Mouse (Mus musculus) hindbrain, embryonic 15.5 days (tissue): ENCODE measurements at regions not wholly inside any gene's neighbourhood (a gene's known extent, or its start where the extent isn't known, plus 50 kb on each side); places are given as distances from the start of the nearest gene placed in this dataset.

Experiments used
- ATAC-seq: fragments of 200-750 bp; cut with Nextera tagmentation; 2 replicates; pipeline ENCODE4 v1.8.0; 2017; ENCODE audit warnings: low read depth, moderate number of reproducible peaks, moderate TSS enrichment; ENCODE audit not compliant: low FRiP score
- H3K27ac ChIP-seq: fragments of 300-500 bp; sonication (generic); replicated peaks from 2 replicates; pipeline ENCODE4 v1.5.1; 2015; ENCODE audit warnings: mild to moderate bottlenecking, inconsistent platforms
- H3K27me3 ChIP-seq: fragments of 300-500 bp; sonication (generic); 2 replicates; pipeline ENCODE4 v1.6.1; 2015; ENCODE audit warnings: control low read depth, inconsistent platforms
- H3K36me3 ChIP-seq: fragments of 300-500 bp; sonication (generic); 2 replicates; pipeline ENCODE4 v1.6.1; 2015; ENCODE audit warnings: control low read depth, inconsistent platforms
- H3K4me1 ChIP-seq: fragments of 300-500 bp; sonication (generic); replicated peaks from 2 replicates; pipeline ENCODE4 v1.6.1; 2015; ENCODE audit warnings: control low read depth, inconsistent platforms
- H3K4me2 ChIP-seq: fragments of 300-500 bp; sonication (generic); 2 replicates; pipeline ENCODE4 v1.6.1; 2015; ENCODE audit warnings: moderate library complexity, mild to moderate bottlenecking, inconsistent platforms
- H3K4me3 ChIP-seq: fragments of 300-500 bp; sonication (generic); 2 replicates; pipeline ENCODE4 v1.5.1; 2015; ENCODE audit warnings: mild to moderate bottlenecking, inconsistent platforms
- H3K9ac ChIP-seq: fragments of 300-500 bp; sonication (generic); 2 replicates; pipeline ENCODE4 v1.6.1; 2015; ENCODE audit warnings: inconsistent platforms
- H3K9me3 ChIP-seq: fragments of 300-500 bp; sonication (generic); 2 replicates; pipeline ENCODE4 v1.6.1; 2016; ENCODE audit warnings: control low read depth, inconsistent platforms
- whole genome bisulfite sequencing: fragments of 180-500 bp; shearing (Covaris S2); methylation state at CpG from one replicate; pipeline ENCODE4 v1.1.7; 2015; 5-methylcytosine and 5-hydroxymethylcytosine counted together

DNA sequence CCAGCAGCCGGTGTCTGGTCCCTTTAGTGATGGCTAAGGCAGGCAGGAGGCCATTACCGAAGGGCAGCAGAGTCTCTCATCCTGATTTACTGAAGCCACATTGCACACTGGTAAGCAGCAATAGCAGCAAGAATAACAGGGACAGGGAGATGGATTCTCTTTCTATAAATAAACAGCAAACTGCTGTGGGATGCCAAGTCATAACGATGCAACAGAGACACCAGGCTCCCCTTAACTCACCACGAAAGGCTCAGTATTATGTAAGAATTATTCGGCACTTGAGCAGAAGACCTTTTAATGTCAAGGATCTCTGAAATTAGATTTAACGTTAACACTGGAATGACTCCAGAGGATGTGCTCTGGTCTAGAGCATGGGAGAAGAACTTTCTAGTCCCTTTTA lies 202.1 kb downstream of the Ddx10 start:
- H3K4me1 ChIP-seq: no peaks in the 10 kb centered on the region
- H3K4me3 ChIP-seq: no peak overlapping the region
- ATAC-seq: no peak
- H3K36me3 ChIP-seq: no peaks in the 10 kb centered on the region
- no peak overlapping the region for H3K27ac ChIP-seq
- no peaks in the 10 kb centered on the region for H3K27me3 ChIP-seq
- no peak overlapping the region for H3K9ac ChIP-seq
- 74% methylated on average over 6 of the region's 6 CpGs for WGBS
- H3K4me2 ChIP-seq: no peak overlapping the region
- H3K9me3 ChIP-seq: no peaks in the 10 kb centered on the region

DNA sequence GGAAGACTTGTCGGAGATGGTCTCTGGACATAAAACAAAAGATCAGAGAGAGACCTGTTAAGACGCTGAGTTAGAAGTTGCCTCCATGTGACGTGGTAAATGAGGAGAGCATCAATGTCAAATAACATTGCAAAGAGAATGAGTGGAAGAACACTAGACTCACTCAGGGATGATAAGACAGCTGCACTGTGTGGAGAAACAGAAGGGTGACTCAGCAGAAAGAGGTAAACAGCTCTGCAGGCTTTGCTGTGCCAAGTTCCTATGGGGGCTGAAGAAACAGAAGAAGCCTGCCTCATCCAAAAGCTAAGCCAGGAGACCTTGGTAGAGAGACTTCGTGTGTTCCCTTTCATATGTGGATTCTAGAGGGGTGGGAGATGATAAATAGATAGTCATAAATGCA lies 214.1 kb downstream of the Ddx10 start:
- 84% methylated on average over 4 of the region's 4 CpGs for WGBS
- no peak for ATAC-seq
- H3K36me3 ChIP-seq: no peaks in the 10 kb centered on the region

DNA sequence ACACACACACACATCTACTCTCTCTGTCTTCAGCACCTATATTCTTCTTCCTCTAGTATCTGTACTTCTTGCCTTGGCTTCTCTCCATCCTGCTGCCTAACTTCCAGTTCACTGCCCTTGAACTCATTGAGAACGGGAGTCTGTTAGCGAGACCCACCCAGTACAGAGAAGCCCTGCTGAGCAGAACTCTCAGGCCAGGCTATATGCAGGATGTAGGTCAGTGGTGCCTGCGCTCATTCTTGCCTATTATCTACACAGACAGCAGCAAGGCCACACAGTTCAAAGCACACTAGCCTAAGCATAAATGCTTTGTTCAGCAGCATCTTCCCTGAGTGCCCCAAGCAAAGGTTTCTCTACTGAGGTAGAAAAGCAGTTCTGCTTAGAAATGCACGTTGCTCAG lies 225.8 kb downstream of the Ddx10 start:
- Histone ChIP-seq H3K9me3 (no peaks in the 10 kb centered on the region), H3K36me3 (no peaks in the 10 kb centered on the region), H3K9ac (no peak overlapping the region), H3K4me1 (no peaks in the 10 kb centered on the region), H3K4me2 (no peak overlapping the region), H3K27me3 (no peaks in the 10 kb centered on the region), H3K4me3 (no peak overlapping the region), H3K27ac (no peak overlapping the region)
- ATAC-seq: no peak
- 73% methylated on average over 4 of the region's 4 CpGs for WGBS

More for the DNA sequence above, 214.1 kb downstream of the Ddx10 start:
- Histone ChIP-seq H3K9ac (no peak overlapping the region), H3K4me3 (no peak overlapping the region), H3K27me3 (no peaks in the 10 kb centered on the region), H3K4me2 (no peak overlapping the region), H3K9me3 (no peaks in the 10 kb centered on the region), H3K27ac (no peak overlapping the region), H3K4me1 (no peaks in the 10 kb centered on the region)

DNA sequence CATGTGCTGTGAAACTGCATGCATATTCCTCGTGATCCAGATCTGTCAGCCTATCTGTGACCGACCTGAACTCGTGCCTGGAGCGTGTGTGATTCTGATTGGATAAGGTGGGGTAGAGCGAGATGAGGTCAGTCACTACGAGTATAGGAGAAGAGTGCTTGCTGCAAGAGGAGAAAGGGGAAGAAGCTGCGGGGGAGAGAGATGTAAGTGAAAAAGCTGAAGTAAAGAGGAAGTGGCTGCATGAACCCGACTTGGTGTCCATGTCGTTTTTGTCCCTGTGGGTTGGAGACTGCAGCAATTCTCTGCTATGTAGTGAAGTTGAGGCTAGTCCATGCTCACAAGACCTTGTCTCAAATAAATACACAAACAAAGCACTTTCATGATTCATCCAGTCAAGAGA lies 237.1 kb downstream of the Ddx10 start:
- Histone ChIP-seq H3K27ac (no peak overlapping the region), H3K36me3 (no peaks in the 10 kb centered on the region), H3K9me3 (no peaks in the 10 kb centered on the region; the same call in 1 of the 2 replicates), H3K4me1 (no peaks in the 10 kb centered on the region), H3K4me2 (no peak overlapping the region), H3K4me3 (no peak overlapping the region), H3K27me3 (no peaks in the 10 kb centered on the region), H3K9ac (no peak overlapping the region)
- no peak for ATAC-seq
- WGBS: 94% methylated on average over 9 of the region's 9 CpGs

DNA sequence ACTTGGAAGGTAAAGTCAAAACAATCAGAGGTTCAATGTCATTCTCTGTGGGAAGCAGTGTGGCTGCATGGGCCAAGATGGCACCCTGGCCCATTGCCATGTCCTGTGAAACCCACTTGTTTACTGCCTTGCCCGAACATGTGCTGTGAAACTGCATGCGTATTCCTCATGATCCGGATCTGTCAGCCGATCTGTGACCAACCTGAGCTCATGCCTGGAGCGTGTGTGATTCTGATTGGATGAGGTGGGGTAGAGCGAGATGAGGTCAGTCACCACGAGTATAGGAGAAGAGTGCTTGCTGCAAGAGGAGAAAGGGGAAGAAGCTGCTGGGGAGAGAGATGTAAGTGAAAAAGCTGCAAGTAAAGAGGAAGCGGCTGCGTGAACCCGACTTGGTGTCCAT lies 240.5 kb downstream of the Ddx10 start:
- no peaks in the 10 kb centered on the region for H3K4me1 ChIP-seq
- H3K9me3 ChIP-seq: no peaks in the 10 kb centered on the region
- no peak overlapping the region for H3K27ac ChIP-seq
- WGBS: 93% methylated on average over 10 of the region's 10 CpGs
- H3K4me3 ChIP-seq: no peak overlapping the region
- no peak overlapping the region for H3K9ac ChIP-seq
- no peaks in the 10 kb centered on the region for H3K36me3 ChIP-seq
- no peaks in the 10 kb centered on the region for H3K27me3 ChIP-seq
- H3K4me2 ChIP-seq: no peak overlapping the region
- no peak for ATAC-seq

DNA sequence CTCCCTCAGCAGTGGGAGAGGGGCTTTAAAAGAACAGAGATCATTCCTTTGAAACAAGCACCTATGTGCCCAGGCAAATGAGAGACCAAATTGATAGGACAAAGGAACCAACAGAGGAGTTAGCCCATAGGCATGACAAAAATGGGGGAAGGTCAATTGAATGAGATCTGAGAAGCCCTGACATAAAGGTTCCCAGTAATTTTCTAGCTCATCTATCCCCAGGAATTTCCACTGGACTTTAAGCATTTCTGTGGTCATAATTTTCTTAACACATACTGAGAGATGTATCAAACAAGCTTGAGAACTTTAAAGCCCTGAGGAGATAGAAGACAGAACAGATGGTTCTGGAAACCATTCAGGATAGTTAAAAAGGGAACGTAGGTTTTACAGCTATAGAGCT lies 241.8 kb downstream of the Ddx10 start:
- Histone ChIP-seq H3K4me3 (no peak overlapping the region), H3K27ac (no peak overlapping the region), H3K27me3 (no peaks in the 10 kb centered on the region), H3K4me1 (no peaks in the 10 kb centered on the region), H3K9ac (no peak overlapping the region), H3K4me2 (no peak overlapping the region), H3K36me3 (no peaks in the 10 kb centered on the region), H3K9me3 (no peaks in the 10 kb centered on the region)
- WGBS: 75% methylated on average over 1 of the region's 1 CpGs
- ATAC-seq: no peak

DNA sequence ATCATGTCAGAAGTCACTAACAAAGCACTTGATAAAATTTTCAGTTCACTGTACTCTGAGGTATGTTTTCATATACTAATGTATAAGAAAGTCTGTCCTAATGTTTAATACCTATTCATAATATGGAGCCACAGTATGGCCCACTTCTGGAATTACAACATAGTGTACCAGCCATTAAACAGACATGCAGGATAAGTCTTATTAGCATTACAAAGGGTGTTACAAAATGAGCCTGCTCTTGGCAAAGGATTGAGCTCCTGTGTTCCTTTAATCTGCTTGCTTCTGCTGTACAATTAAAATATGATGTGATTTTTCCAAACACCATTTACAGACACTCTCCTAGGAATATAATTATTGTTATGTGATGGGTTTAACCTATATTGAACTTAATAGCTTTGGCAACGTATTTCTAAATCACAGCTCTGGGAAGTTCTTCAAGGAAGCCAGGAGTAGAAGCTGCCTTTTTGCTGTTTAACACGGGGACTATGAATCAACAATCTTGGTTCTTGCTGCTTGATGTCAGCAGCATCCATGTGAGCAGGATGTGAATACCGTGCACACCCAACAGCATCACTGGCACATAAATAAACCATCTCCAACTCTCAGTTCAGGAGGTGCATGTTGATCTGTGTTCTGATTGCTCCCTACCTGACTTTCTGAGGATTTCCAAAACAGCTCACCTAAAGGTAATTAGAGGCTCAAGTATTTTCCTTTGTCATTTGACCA lies 243.4 kb downstream of the Ddx10 start:
- 42% methylated on average over 3 of the region's 3 CpGs for WGBS
- no peaks in the 10 kb centered on the region for H3K9me3 ChIP-seq
- no peak overlapping the region; the same call in none of the 2 replicates for H3K27ac ChIP-seq
- ATAC-seq: no peak
- H3K9ac ChIP-seq: no peak overlapping the region
- no peak overlapping the region for H3K4me2 ChIP-seq
- no peaks in the 10 kb centered on the region for H3K27me3 ChIP-seq
- no peaks in the 10 kb centered on the region for H3K36me3 ChIP-seq
- H3K4me3 ChIP-seq: no peak overlapping the region
- no peaks in the 10 kb centered on the region for H3K4me1 ChIP-seq

DNA sequence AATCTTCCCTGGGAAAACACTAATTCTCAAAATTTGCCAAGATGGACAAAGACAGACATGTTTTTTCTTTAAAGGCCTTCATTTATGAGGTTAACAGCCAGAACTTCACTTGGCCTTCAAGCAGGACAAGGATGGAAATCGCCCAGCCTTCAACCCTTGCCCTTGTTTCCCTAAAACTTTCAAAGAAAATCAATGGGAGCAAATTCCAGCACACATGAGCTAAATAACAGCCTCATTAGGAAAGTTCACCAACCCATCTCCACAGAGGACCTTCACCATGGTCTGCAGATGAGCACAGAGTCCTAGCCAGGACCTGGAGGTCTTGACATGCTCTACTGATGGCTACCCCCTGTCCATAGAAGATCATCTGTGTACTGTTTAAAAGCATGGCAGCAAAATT lies 271.8 kb downstream of the Ddx10 start:
- Histone ChIP-seq H3K36me3 (no peaks in the 10 kb centered on the region), H3K27ac (no peak overlapping the region), H3K4me1 (no peaks in the 10 kb centered on the region), H3K9me3 (no peaks in the 10 kb centered on the region), H3K4me2 (no peak overlapping the region), H3K4me3 (no peak overlapping the region), H3K9ac (no peak overlapping the region), H3K27me3 (no peaks in the 10 kb centered on the region)
- WGBS: 86% methylated on average over 1 of the region's 1 CpGs
- no peak for ATAC-seq

DNA sequence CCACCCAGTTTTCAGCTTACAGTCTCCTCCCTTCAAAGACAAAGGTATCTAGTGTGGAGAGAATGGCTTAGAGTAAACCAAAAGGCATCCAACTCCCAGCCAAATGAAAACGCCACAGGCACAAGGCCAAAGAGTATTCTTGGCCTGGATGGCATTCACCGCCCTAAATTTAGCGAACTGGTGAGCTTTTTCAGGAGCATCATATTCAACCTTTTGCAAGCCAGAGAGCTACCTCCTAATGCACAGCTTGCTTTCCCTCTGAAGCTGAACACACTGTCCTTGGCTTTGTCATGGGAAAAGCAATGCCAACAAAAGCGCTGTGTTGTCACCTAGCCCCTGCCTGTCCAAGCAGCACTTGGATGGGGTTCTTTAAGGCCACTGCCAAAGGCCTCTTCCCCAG lies 282.2 kb downstream of the Ddx10 start:
- Histone ChIP-seq H3K4me2 (no peak overlapping the region), H3K9me3 (no peaks in the 10 kb centered on the region), H3K27me3 (no peaks in the 10 kb centered on the region), H3K4me1 (no peaks in the 10 kb centered on the region), H3K9ac (no peak overlapping the region), H3K36me3 (no peaks in the 10 kb centered on the region), H3K27ac (no peak overlapping the region), H3K4me3 (no peak overlapping the region)
- ATAC-seq: no peak
- 92% methylated on average over 4 of the region's 4 CpGs for WGBS

DNA sequence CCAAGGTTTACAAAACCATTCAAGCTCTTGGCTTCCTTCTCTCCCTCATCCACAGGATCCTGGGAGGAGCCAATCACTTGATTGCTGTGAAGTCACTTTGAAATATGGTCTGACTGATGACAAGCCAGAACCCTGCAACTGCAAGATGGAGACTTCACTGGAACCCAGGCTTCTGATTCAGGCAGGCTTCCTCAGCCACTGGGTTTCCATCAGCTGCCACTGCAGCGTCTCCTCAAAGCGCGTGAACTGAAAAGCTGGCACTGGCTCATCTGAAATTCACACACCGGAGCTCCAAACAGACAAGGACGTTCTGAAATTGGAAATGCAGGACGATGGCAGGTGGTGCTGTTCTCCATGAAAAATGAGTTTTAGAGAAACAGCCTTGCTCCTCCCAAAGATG lies 280.1 kb upstream of the AI593442 start:
- Histone ChIP-seq H3K9ac (no peak overlapping the region), H3K4me3 (no peak overlapping the region), H3K36me3 (no peaks in the 10 kb centered on the region), H3K27ac (peak overlapping the region; percentile 18; the same call in 1 of the 2 replicates), H3K4me2 (no peak overlapping the region), H3K4me1 (no peaks in the 10 kb centered on the region), H3K27me3 (no peaks in the 10 kb centered on the region), H3K9me3 (no peaks in the 10 kb centered on the region)
- WGBS: 65% methylated on average over 6 of the region's 6 CpGs
- peak; percentile 38; the same call in 1 of the 2 replicates for ATAC-seq

DNA sequence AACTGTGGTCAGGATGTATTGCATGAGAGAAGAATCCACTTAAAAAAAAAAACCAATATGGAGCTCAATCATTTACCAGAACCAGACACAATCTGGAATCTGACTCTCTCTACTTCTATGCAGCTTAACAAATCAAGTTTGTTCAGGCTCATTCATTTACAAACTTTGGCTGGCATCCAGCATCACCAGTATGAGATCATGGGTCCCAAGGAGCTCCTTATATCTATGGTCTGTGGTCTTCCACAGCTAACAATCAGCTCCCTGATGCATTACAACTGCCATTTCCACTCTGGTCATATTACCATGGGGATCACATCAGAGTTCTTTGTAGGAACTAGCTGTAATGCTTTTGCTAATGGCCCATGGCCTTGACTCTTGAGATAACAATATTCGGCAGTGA lies 277.7 kb upstream of the AI593442 start:
- no peak overlapping the region for H3K27ac ChIP-seq
- H3K36me3 ChIP-seq: no peaks in the 10 kb centered on the region
- no peak overlapping the region for H3K9ac ChIP-seq
- no peaks in the 10 kb centered on the region for H3K9me3 ChIP-seq
- no peak overlapping the region for H3K4me3 ChIP-seq
- no peak overlapping the region for H3K4me2 ChIP-seq
- 62% methylated on average over 1 of the region's 1 CpGs for WGBS
- no peaks in the 10 kb centered on the region for H3K27me3 ChIP-seq
- H3K4me1 ChIP-seq: no peaks in the 10 kb centered on the region
- no peak for ATAC-seq

DNA sequence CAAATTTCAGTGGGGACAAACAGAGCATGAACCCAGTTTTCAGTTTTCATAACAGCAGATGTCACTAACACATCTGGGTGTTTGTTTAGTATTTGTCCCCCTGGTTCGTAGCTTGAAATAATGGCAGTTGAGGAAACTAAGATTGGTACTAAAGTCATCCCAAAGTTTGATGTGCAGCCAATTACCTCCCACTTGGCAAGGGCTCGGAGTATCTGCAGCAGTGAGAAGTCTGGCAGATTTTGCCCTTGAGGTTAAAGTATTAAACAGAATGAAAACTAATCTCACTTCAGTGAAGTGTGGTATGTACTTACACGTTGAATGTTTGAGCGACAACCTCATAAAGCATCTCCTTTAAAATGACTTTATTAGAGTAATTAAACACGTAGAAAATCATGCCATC lies 264.5 kb upstream of the AI593442 start:
- no peak for ATAC-seq
- Histone ChIP-seq H3K4me3 (no peak overlapping the region), H3K9ac (no peak overlapping the region), H3K4me2 (no peak overlapping the region), H3K9me3 (no peaks in the 10 kb centered on the region), H3K27ac (no peak overlapping the region), H3K27me3 (no peaks in the 10 kb centered on the region), H3K4me1 (peaks cover 18% of the 10 kb centered on the region), H3K36me3 (no peaks in the 10 kb centered on the region)
- WGBS: 59% methylated on average over 5 of the region's 5 CpGs

DNA sequence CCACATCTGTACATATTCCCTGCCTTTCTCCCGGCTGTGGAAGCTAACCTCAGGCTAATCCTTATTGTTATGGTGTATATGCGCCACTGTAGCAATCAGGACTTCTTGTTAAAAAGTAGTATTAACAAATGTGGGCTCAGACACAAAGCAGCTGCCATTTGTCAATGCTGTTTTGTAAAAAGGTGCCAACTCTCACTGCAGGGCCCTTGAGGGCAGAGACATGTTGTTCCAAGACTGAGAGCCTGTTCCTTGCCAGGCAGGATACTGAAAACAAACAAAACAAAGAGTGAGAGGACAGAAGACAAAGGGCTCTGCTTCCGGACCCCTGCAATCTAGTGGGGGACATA lies 262.0 kb upstream of the AI593442 start:
- Histone ChIP-seq H3K9me3 (no peaks in the 10 kb centered on the region), H3K36me3 (no peaks in the 10 kb centered on the region), H3K9ac (no peak overlapping the region), H3K4me1 (peaks cover 18% of the 10 kb centered on the region), H3K4me2 (no peak overlapping the region), H3K27ac (peak overlapping the region; percentile 78), H3K27me3 (no peaks in the 10 kb centered on the region), H3K4me3 (no peak overlapping the region)
- ATAC-seq: peak; percentile 27
- WGBS: 26% methylated on average over 3 of the region's 3 CpGs
